Mouse (Mus musculus): ENCODE data around the gene Ildr2.

DNA sequence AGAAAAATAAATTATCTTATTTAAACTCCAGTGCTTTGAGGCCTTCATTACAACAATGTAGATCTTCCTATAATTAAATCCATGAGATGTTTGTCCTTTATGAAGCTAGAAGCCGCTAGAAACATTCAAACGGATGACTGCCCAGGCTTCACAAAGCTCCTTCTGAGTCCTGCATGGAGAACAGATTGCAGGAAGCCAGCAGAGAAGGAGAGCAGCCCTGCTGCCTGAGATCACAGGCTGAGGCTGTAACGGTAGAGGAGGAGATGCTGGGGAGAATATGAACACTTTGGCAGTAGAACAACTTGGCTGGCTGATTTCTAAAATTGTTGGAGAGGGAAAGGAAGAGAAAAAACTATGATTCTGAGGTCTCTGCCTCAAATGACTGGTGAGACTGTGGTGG, 76.8 kb downstream of the Ildr2 start:
- no peak for TF ChIP-seq FLI1 (IDR thresholded peaks at IDR 0.05; ENCODE audit: low read length)
- no peak for TF ChIP-seq GATA1 (IDR thresholded peaks at IDR 0.05; ENCODE audit: borderline replicate concordance, low read length)

All from megakaryocyte, embryonic 14.5 days (primary cell).